Mouse (Mus musculus) megakaryocyte-erythroid progenitor cell, adult 5-6 weeks (primary cell): ENCODE measurements around the gene Mup2. TPM values are rescaled to one million over a fixed set of nuclear protein-coding genes. Genes with fewer than 3 reads are reported as not detected.
"Not testable (repeated sequence)": the region's sequence is repeated elsewhere in the genome, so short reads cannot be mapped to it uniquely, and the experiment has no call there.

Source experiments
- ATAC-seq: replicated peaks from 2 replicates; pipeline ENCODE4 v1.8.0; 2016; ENCODE audit warnings: mild to moderate bottlenecking, inconsistent platforms; ENCODE audit not compliant: severe bottlenecking, poor library complexity, low FRiP score, low TSS enrichment
- total RNA-seq, 2 experiments: library from RNA; stranded (forward) in 1 of 2; stranded (reverse) in 1 of 2; fragments of 200-1000, 215-1000 nt in 1 of 2; fragments of >200 nt in 1 of 2; fragmentation: Nextera tagmentation in 1 of 2; gene quantifications; 2 replicates each; pipeline ENCODE4 v1.2.3; 2014 to 2017

Gene Mup2
- not detected in 2 replicates for total RNA-seq (2014; fragmentation: Nextera tagmentation)
- not detected in 2 replicates for total RNA-seq (2017)

GRCm38 (mm10) chr4:60154189-60154588 is at the start of gene Mup2:
Mup2 (minus strand) TSS chr4:60154289.
- not testable (repeated sequence) for ATAC-seq

Other genes starting within 250 kb of the Mup2 start
- not detected in 2 replicates for gene Slc46a2, start 239.2 kb downstream of the Mup2 start, total RNA-seq (2014; fragmentation: Nextera tagmentation)
- not detected in 2 replicates for gene Slc46a2, start 239.2 kb downstream of the Mup2 start, total RNA-seq (2017)
- not detected in 2 replicates for gene Mup4, start 193.6 kb downstream of the Mup2 start, total RNA-seq (2014; fragmentation: Nextera tagmentation)
- gene Mup4, start 193.6 kb downstream of the Mup2 start, total RNA-seq (2017) = not detected in 2 replicates
- gene Mup6, start 190.0 kb downstream of the Mup2 start, total RNA-seq (2014; fragmentation: Nextera tagmentation) = not detected in 2 replicates
- not detected in 2 replicates for gene Mup6, start 190.0 kb downstream of the Mup2 start, total RNA-seq (2017)
- gene Mup7, start 83.8 kb downstream of the Mup2 start, total RNA-seq (2014; fragmentation: Nextera tagmentation) = not detected in 2 replicates
- not detected in 2 replicates for gene Mup7, start 83.8 kb downstream of the Mup2 start, total RNA-seq (2017)
- not detected in 2 replicates for gene Mup8, start 68.3 kb upstream of the Mup2 start, total RNA-seq (2014; fragmentation: Nextera tagmentation)
- not detected in 2 replicates for gene Mup8, start 68.3 kb upstream of the Mup2 start, total RNA-seq (2017)